18 mouse cellular contexts compared by ENCODE assay signal in genomic region chr2:139757021-139757420, GRCm38 (mm10).
DNase-seq lines count a peak whose midpoint lies in the region; ATAC-seq lines count a peak whose summit lies in the region.
"Had no signal": no experiment of that assay in that cellular context is flagged by ENCODE, and none has a peak within 500 bp of the region (broad histone marks: within the 10 kb centered on the region; RNA-seq: fewer than 3 reads in every experiment).

No protein-coding gene starts in this region.

- WGBS in hindbrain, embryonic 11.5 days = 74% methylated on average over 8 of the region's 8 CpGs
- WGBS in hindbrain, embryonic 10.5 days = 66% methylated on average over 8 of the region's 8 CpGs
- WGBS in embryonic facial prominence, embryonic 14.5 days = 70% methylated on average over 8 of the region's 8 CpGs
- 70% methylated on average over 8 of the region's 8 CpGs for WGBS in neural tube, embryonic 13.5 days

- no peak overlapping the region for H3K9ac ChIP-seq in hindbrain, embryonic 11.5 days (ENCODE audit: low read depth, low read length)
- H3K9ac ChIP-seq in embryonic facial prominence, embryonic 14.5 days (ENCODE audit: low read depth, low read length) = no peak overlapping the region
- H3K9ac ChIP-seq in neural tube, embryonic 13.5 days = no peak overlapping the region
- H3K9ac ChIP-seq: intestine, embryonic 15.5 days; liver, embryonic 15.5 days had no signal

- ATAC-seq in hindbrain, embryonic 11.5 days (ENCODE audit: low FRiP score) = peak; percentile 91
- ATAC-seq in embryonic facial prominence, embryonic 14.5 days (ENCODE audit: low read depth) = peak; percentile 63; the same call in 1 of the 2 replicates
- peak; percentile 71; the same call in 1 of the 2 replicates for ATAC-seq in neural tube, embryonic 13.5 days (ENCODE audit: low read depth)
- ATAC-seq: intestine, embryonic 15.5 days had no signal

- H3K4me2 ChIP-seq in hindbrain, embryonic 11.5 days (replicated peaks; ENCODE audit: low read depth, low read length) = no peak overlapping the region
- no peak overlapping the region for H3K4me2 ChIP-seq in embryonic facial prominence, embryonic 14.5 days (ENCODE audit: low read depth, low read length)
- H3K4me2 ChIP-seq in neural tube, embryonic 13.5 days = no peak overlapping the region
- H3K4me2 ChIP-seq: intestine, embryonic 15.5 days; liver, embryonic 15.5 days had no signal

- H3K27ac ChIP-seq in hindbrain, embryonic 11.5 days (ENCODE audit: low read depth, low read length) = no peak overlapping the region
- no peak overlapping the region for H3K27ac ChIP-seq in hindbrain, embryonic 10.5 days
- no peak overlapping the region for H3K27ac ChIP-seq in embryonic facial prominence, embryonic 14.5 days (replicated peaks; ENCODE audit: low read depth, low read length)
- H3K27ac ChIP-seq in neural tube, embryonic 13.5 days (replicated peaks) = no peak overlapping the region
- H3K27ac ChIP-seq: heart, adult 2 months; intestine, embryonic 15.5 days; liver, embryonic 15.5 days had no signal

- H3K27me3 ChIP-seq in hindbrain, embryonic 11.5 days (ENCODE audit: control insufficient read depth, insufficient read depth, low read length) = no peaks in the 10 kb centered on the region
- H3K27me3 ChIP-seq in hindbrain, embryonic 10.5 days (ENCODE audit: insufficient read depth, poor library complexity, severe bottlenecking) = no peaks in the 10 kb centered on the region
- H3K27me3 ChIP-seq in embryonic facial prominence, embryonic 14.5 days (replicated peaks; ENCODE audit: control insufficient read depth, insufficient read depth, low read length) = no peaks in the 10 kb centered on the region
- no peaks in the 10 kb centered on the region for H3K27me3 ChIP-seq in neural tube, embryonic 13.5 days
- H3K27me3 ChIP-seq: intestine, embryonic 15.5 days; liver, embryonic 15.5 days had no signal

- no peaks in the 10 kb centered on the region for H3K9me3 ChIP-seq in hindbrain, embryonic 11.5 days (ENCODE audit: control insufficient read depth, low read length)
- H3K9me3 ChIP-seq in hindbrain, embryonic 10.5 days = no peaks in the 10 kb centered on the region
- no peaks in the 10 kb centered on the region for H3K9me3 ChIP-seq in embryonic facial prominence, embryonic 14.5 days (ENCODE audit: control insufficient read depth, low read length)
- H3K9me3 ChIP-seq in neural tube, embryonic 13.5 days = no peaks in the 10 kb centered on the region
- H3K9me3 ChIP-seq: intestine, embryonic 15.5 days; liver, embryonic 15.5 days had no signal

- no peaks in the 10 kb centered on the region for H3K4me1 ChIP-seq in hindbrain, embryonic 11.5 days (replicated peaks; ENCODE audit: control insufficient read depth, insufficient read depth, low read length)
- peaks cover 8% of the 10 kb centered on the region for H3K4me1 ChIP-seq in hindbrain, embryonic 10.5 days (replicated peaks)
- H3K4me1 ChIP-seq in embryonic facial prominence, embryonic 14.5 days (ENCODE audit: control insufficient read depth, insufficient read depth, low read length) = no peaks in the 10 kb centered on the region
- H3K4me1 ChIP-seq in neural tube, embryonic 13.5 days (replicated peaks) = peaks cover 5% of the 10 kb centered on the region
- H3K4me1 ChIP-seq: intestine, embryonic 15.5 days; liver, embryonic 15.5 days had no signal

- no peaks in the 10 kb centered on the region for H3K36me3 ChIP-seq in hindbrain, embryonic 11.5 days (ENCODE audit: control insufficient read depth, insufficient read depth, low read length)
- no peaks in the 10 kb centered on the region for H3K36me3 ChIP-seq in hindbrain, embryonic 10.5 days
- no peaks in the 10 kb centered on the region for H3K36me3 ChIP-seq in embryonic facial prominence, embryonic 14.5 days (ENCODE audit: control insufficient read depth, insufficient read depth, low read length)
- no peaks in the 10 kb centered on the region for H3K36me3 ChIP-seq in neural tube, embryonic 13.5 days
- H3K36me3 ChIP-seq: intestine, embryonic 15.5 days; liver, embryonic 15.5 days had no signal

- no peak overlapping the region for H3K4me3 ChIP-seq in hindbrain, embryonic 11.5 days (ENCODE audit: low read depth, low read length)
- H3K4me3 ChIP-seq in hindbrain, embryonic 10.5 days = no peak overlapping the region
- no peak overlapping the region for H3K4me3 ChIP-seq in embryonic facial prominence, embryonic 14.5 days (ENCODE audit: low read depth, low read length)
- no peak overlapping the region for H3K4me3 ChIP-seq in neural tube, embryonic 13.5 days
- H3K4me3 ChIP-seq: heart, adult 2 months; intestine, embryonic 15.5 days; liver, embryonic 15.5 days; myocyte had no signal

- DNase-seq in hindbrain, embryonic 11.5 days (ENCODE audit: low spot score) = peak; percentile 27
- DNase-seq in hindbrain, embryonic 10.5 days (ENCODE audit: low spot score) = no peak
- DNase-seq in embryonic facial prominence, embryonic 14.5 days (ENCODE audit: low spot score) = no peak
- peak; percentile 15 for DNase-seq in mesoderm, embryonic 11.5 days (ENCODE audit: low read depth, low spot score)
- no peak for DNase-seq in Muller cell, postnatal 12 days (ENCODE audit: inconsistent ontology term)
- DNase-seq in urinary bladder, adult 18-20 months (ENCODE audit: low spot score in 2 of 2) = no peak
- DNase-seq in spleen, postnatal 14 days (ENCODE audit: low spot score in 2 of 2) = no peak
- DNase-seq: adrenal gland, postnatal 25 days; B cell, adult 2 months; heart, adult 2 months; heart, postnatal 14 days; kidney, postnatal 36 days; left cerebral cortex, postnatal 4 days; lung, postnatal 4 days had no signal

Comparison
In these comparisons a context has a peak if more than half of its experiments do, and no peak if none do; other contexts are left out.
1. DNase-seq: peak in hindbrain, embryonic 11.5 days (single experiment) and mesoderm, embryonic 11.5 days (single experiment); none in hindbrain, embryonic 10.5 days (single experiment), embryonic facial prominence, embryonic 14.5 days (single experiment), Muller cell, postnatal 12 days (single experiment), urinary bladder, adult 18-20 months (0 of 2) and spleen, postnatal 14 days (0 of 2).
2. Peak in every context shown above with its lines, with median percentiles within 50 percentile points of each other: ATAC-seq.